Mouse (Mus musculus): ENCODE measurements around the gene Psmc6. TPM values are rescaled to one million over a fixed set of nuclear protein-coding genes. Genes with fewer than 3 reads are reported as not detected.

Gene Psmc6
- polyA plus RNA-seq, 1 experiment: 38.0 TPM

DNA sequence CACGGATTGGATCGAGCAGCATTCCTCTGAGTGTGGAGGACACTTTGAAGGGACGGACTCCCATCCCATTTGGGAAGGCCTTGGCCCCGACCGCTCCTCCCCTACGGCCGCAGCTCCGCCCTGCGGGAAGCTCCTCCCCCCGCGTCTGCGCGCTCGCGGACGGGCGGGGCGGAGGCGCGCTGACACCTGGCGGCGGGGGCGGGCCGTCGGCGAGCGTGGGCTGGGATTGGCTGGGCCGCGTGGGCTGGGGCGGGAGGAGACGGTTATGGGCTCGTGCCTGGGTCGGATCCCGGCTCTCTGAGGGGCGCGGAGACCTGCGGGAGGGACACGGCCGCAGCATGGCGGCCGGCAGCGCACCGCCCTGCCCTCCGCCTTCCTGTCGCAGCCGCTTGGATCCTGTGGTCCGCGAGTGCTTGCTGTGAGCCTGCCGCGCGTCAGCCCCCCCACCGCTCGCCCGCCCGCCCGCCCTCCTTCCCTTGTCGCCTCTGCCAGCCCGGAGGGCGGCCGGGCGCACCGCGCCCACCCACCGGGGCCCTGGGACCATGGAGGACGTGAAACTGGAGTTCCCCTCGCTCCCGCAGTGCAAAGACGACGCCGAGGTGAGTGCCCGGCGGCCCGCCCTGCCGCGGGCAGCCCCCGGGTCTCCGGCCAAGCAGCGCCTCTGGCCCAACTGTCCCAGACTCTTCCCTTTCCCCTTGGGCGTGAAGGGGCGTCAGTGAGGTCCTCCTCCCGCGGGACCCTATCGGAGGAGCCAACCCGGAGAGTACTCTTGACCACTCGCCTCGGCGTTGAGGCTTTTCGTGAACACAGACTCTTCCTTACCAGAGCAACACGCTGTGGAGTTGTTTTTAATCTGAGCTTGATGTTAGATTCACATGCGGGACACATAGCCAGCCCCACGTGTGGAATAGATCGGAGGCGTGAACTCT, 21.6 kb downstream of the Psmc6 start, which contains the start of gene Styx:
TSS of gene Styx (plus strand) at position 163 of the 929 bp plus-strand sequence.
- H3K4me1 ChIP-seq (ENCODE audit: control insufficient read depth, insufficient read depth, low read length): no peaks in the 10 kb centered on the region
- TF ChIP-seq CTCF (IDR thresholded peaks at IDR 0.05; ENCODE audit: control insufficient read depth, insufficient read depth, insufficient replicate concordance, low read depth, low read length) (no peak), POLR2A (IDR thresholded peaks at IDR 0.05; ENCODE audit: control insufficient read depth, low read depth, low read length) (peak; percentile 78)
- peaks cover 2% of the 10 kb centered on the region for H3K36me3 ChIP-seq (ENCODE audit: control insufficient read depth, insufficient read depth, low read length)
- no peaks in the 10 kb centered on the region for H3K27me3 ChIP-seq (ENCODE audit: control insufficient read depth, insufficient read depth, low read length)
- H3K4me3 ChIP-seq (ENCODE audit: control insufficient read depth, low read depth, low read length): peak within 1 kb of the TSS; percentile 99
- H3K27ac ChIP-seq (ENCODE audit: control insufficient read depth, insufficient read depth, low read depth, low read length): peak within 1 kb of the TSS; percentile 79

GRCm38 (mm10) chr14:45364211-45365195, 34.9 kb downstream of the Psmc6 start:
- H3K4me3 ChIP-seq (ENCODE audit: control insufficient read depth, low read depth, low read length): no peak overlapping the region
- H3K27ac ChIP-seq (ENCODE audit: control insufficient read depth, insufficient read depth, low read depth, low read length): no peak overlapping the region

DNA sequence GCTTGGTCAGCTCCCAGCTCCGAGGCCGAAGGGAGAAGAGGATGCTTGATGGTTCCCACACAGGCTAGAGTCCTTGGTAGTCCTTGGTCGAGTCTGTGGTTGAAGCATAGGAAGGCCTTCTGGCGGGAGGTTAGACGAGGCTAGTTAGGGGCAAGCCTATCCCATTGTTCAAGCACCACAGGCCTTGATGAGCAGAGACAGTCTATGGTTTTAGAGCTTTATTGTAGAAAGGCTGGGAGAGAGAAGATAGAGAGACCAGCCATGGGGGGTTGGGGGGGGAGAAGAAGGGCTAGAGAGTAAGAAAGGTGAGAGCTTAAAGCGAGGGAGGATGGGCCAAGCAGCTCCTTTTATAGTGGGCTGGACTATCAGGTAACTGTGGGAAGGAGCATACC, 35.6 kb downstream of the Psmc6 start:
- H3K36me3 ChIP-seq (ENCODE audit: control insufficient read depth, insufficient read depth, low read length): peaks cover 3% of the 10 kb centered on the region; the same call in 1 of the 2 replicates
- TF ChIP-seq POLR2A (IDR thresholded peaks at IDR 0.05; ENCODE audit: control insufficient read depth, low read depth, low read length): no peak
- TF ChIP-seq CTCF (IDR thresholded peaks at IDR 0.05; ENCODE audit: control insufficient read depth, insufficient read depth, insufficient replicate concordance, low read depth, low read length): no peak
- no peak overlapping the region for H3K27ac ChIP-seq (ENCODE audit: control insufficient read depth, insufficient read depth, low read depth, low read length)
- H3K4me3 ChIP-seq (ENCODE audit: control insufficient read depth, low read depth, low read length): no peak overlapping the region
- H3K27me3 ChIP-seq (ENCODE audit: control insufficient read depth, insufficient read depth, low read length): no peaks in the 10 kb centered on the region
- H3K4me1 ChIP-seq (ENCODE audit: control insufficient read depth, insufficient read depth, low read length): peaks cover 4% of the 10 kb centered on the region

More at GRCm38 (mm10) chr14:45364211-45365195, 34.9 kb downstream of the Psmc6 start:
- H3K4me1 ChIP-seq (ENCODE audit: control insufficient read depth, insufficient read depth, low read length): peaks cover 4% of the 10 kb centered on the region
- TF ChIP-seq POLR2A (IDR thresholded peaks at IDR 0.05; ENCODE audit: control insufficient read depth, low read depth, low read length) (no peak), CTCF (IDR thresholded peaks at IDR 0.05; ENCODE audit: control insufficient read depth, insufficient read depth, insufficient replicate concordance, low read depth, low read length) (no peak)
- peaks cover 2% of the 10 kb centered on the region; the same call in 1 of the 2 replicates for H3K36me3 ChIP-seq (ENCODE audit: control insufficient read depth, insufficient read depth, low read length)
- H3K27me3 ChIP-seq (ENCODE audit: control insufficient read depth, insufficient read depth, low read length): no peaks in the 10 kb centered on the region

DNA sequence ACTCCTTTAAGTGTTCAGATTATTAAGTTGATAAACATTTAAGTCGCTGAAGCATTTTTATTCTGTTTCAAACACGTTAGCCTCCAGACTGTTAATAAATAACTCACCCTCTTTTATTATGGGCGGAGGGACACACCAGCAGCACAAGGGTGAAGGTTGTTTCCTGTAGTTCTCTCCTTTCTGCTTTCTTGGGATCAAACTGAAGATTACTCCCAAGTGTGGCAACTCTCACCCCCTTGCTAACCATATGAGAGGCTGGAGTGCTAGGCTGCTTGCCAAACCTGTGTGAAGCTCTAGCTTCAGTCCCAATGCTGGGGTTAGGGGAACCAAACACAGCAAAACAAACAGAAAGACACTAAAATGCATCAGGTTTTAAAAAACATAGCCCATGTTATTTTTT, 49.2 kb downstream of the Psmc6 start:
- no peak for TF ChIP-seq CTCF (IDR thresholded peaks at IDR 0.05; ENCODE audit: control insufficient read depth, insufficient read depth, insufficient replicate concordance, low read depth, low read length)
- no peak for TF ChIP-seq POLR2A (IDR thresholded peaks at IDR 0.05; ENCODE audit: control insufficient read depth, low read depth, low read length)
- no peaks in the 10 kb centered on the region for H3K4me1 ChIP-seq (ENCODE audit: control insufficient read depth, insufficient read depth, low read length)
- H3K36me3 ChIP-seq (ENCODE audit: control insufficient read depth, insufficient read depth, low read length): no peaks in the 10 kb centered on the region
- H3K27me3 ChIP-seq (ENCODE audit: control insufficient read depth, insufficient read depth, low read length): no peaks in the 10 kb centered on the region
- H3K4me3 ChIP-seq (ENCODE audit: control insufficient read depth, low read depth, low read length): no peak overlapping the region
- H3K27ac ChIP-seq (ENCODE audit: control insufficient read depth, insufficient read depth, low read depth, low read length): no peak overlapping the region

GRCm38 (mm10) chr14:45380756-45381155, 51.2 kb downstream of the Psmc6 start:
- Histone ChIP-seq H3K4me3 (ENCODE audit: control insufficient read depth, low read depth, low read length) (no peak overlapping the region), H3K27me3 (ENCODE audit: control insufficient read depth, insufficient read depth, low read length) (no peaks in the 10 kb centered on the region), H3K4me1 (ENCODE audit: control insufficient read depth, insufficient read depth, low read length) (no peaks in the 10 kb centered on the region), H3K36me3 (ENCODE audit: control insufficient read depth, insufficient read depth, low read length) (no peaks in the 10 kb centered on the region), H3K27ac (ENCODE audit: control insufficient read depth, insufficient read depth, low read depth, low read length) (no peak overlapping the region)
- TF ChIP-seq CTCF (IDR thresholded peaks at IDR 0.05; ENCODE audit: control insufficient read depth, insufficient read depth, insufficient replicate concordance, low read depth, low read length): no peak
- no peak for TF ChIP-seq POLR2A (IDR thresholded peaks at IDR 0.05; ENCODE audit: control insufficient read depth, low read depth, low read length)

- no peak overlapping the region for H3K27ac ChIP-seq (ENCODE audit: control insufficient read depth, insufficient read depth, low read depth, low read length)
- H3K4me3 ChIP-seq (ENCODE audit: control insufficient read depth, low read depth, low read length): no peak overlapping the region
- H3K36me3 ChIP-seq (ENCODE audit: control insufficient read depth, insufficient read depth, low read length): no peaks in the 10 kb centered on the region
- no peaks in the 10 kb centered on the region; the same call in 1 of the 2 replicates for H3K4me1 ChIP-seq (ENCODE audit: control insufficient read depth, insufficient read depth, low read length)
- TF ChIP-seq CTCF (IDR thresholded peaks at IDR 0.05; ENCODE audit: control insufficient read depth, insufficient read depth, insufficient replicate concordance, low read depth, low read length) (no peak), POLR2A (IDR thresholded peaks at IDR 0.05; ENCODE audit: control insufficient read depth, low read depth, low read length) (no peak)
- no peaks in the 10 kb centered on the region for H3K27me3 ChIP-seq (ENCODE audit: control insufficient read depth, insufficient read depth, low read length)
These were observed 53.3 kb downstream of the Psmc6 start for GRCm38 (mm10) chr14:45382912-45383311.
